Mouse (Mus musculus) erythroblast, embryonic 14.5 days (primary cell): Measurements from ENCODE around the gene Rufy2.

Experiments
- GATA1 ChIP-seq: IDR thresholded peaks from 2 replicates; pipeline ENCODE4 v1.6.1; 2012; ENCODE audit warnings: low read length, inconsistent platforms, mixed read lengths
- TAL1 ChIP-seq: IDR thresholded peaks from 3 replicates; pipeline ENCODE4 v1.6.1; 2012; ENCODE audit warnings: low read length, inconsistent platforms, mixed read lengths

DNA sequence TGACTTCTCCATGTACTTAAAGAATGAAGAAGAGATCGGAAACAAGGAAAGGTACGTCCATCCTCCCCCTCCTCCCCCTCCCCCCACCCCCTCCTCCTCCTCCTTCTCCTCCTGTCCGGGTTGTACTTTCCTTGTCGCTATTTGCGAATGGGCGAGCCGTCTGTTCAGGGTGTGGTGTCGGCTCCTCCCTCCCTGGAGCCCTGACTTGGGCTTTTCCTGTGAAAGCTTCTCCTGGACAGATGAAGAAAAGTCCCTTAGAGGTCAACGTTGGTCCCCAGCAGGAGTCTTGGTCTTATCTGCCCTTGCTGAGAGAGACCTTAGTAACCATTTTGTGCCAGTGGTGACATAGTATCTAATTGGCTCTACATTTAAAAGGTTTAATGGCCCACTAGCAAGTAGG lies 14.0 kb downstream of the Rufy2 start:
- no peak for TF ChIP-seq TAL1
- no peak for TF ChIP-seq GATA1
